Mouse (Mus musculus): ENCODE measurements around the gene Phactr2. TPM values are rescaled to one million over a fixed set of nuclear protein-coding genes. Genes with fewer than 3 reads are reported as not detected.

Phactr2 gene
- total and polyA plus RNA-seq, 3 experiments, result not detected

DNA sequence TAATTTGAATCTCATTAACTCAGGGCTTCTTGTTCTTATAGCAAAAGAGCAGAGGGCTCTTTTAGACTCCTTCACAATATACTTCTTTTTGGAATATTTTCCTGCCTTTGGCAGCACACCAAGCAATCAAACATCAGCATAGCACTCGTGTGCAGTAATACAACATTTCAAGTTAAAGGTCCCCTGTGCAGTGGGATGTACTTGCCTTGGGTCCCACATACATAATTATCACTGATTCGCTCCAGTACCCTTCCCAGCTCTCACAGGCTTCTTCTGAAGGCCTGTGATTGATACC is 110.0 kb downstream of the Phactr2 start:
- Histone ChIP-seq H3K9ac (ENCODE audit: control insufficient read depth, low read depth, low read length, poor library complexity, severe bottlenecking) (no peak overlapping the region), H3K79me2 (ENCODE audit: control insufficient read depth, insufficient read depth, low read length, poor library complexity) (no peaks in the 10 kb centered on the region), H3K27ac (ENCODE audit: control insufficient read depth, low read depth, low read length) (no peak overlapping the region), H3K4me3 (ENCODE audit: control insufficient read depth in 1 of 2, insufficient read depth in 1 of 2, low read depth in 2 of 2, low read length in 2 of 2) (no peak overlapping the region), H3K36me3 (ENCODE audit: control insufficient read depth in 1 of 2, insufficient read depth in 2 of 2, low read length in 2 of 2) (no peaks in the 10 kb centered on the region), H3K4me1 (ENCODE audit: control insufficient read depth in 1 of 2, insufficient read depth in 2 of 2, low read length in 2 of 2) (no peaks in the 10 kb centered on the region), H3K9me3 (replicated peaks; ENCODE audit: insufficient read depth, low read length) (no peaks in the 10 kb centered on the region), H3K27me3 (ENCODE audit: control insufficient read depth in 1 of 2, insufficient read depth in 2 of 2, low read length in 2 of 2) (no peaks in the 10 kb centered on the region)
- DNase-seq (ENCODE audit: low read depth, low spot score), result no peak
- TF ChIP-seq MYB (IDR thresholded peaks at IDR 0.05; ENCODE audit: low read depth, low read length) (no peak), ZMIZ1 (IDR thresholded peaks at IDR 0.05; ENCODE audit: low read depth, low read length) (no peak), POLR2A (IDR thresholded peaks at IDR 0.05; ENCODE audit: control insufficient read depth in 1 of 2, insufficient read depth in 1 of 2, low read depth in 1 of 2, low read length in 2 of 2, poor library complexity in 1 of 2) (no peak), ELF1 (IDR thresholded peaks at IDR 0.05; ENCODE audit: low read depth, low read length) (no peak), CHD2 (IDR thresholded peaks at IDR 0.05; ENCODE audit: low read length) (no peak), EP300 (IDR thresholded peaks at IDR 0.05; ENCODE audit: low read depth in 1 of 2, low read length in 2 of 2) (no peak)

DNA sequence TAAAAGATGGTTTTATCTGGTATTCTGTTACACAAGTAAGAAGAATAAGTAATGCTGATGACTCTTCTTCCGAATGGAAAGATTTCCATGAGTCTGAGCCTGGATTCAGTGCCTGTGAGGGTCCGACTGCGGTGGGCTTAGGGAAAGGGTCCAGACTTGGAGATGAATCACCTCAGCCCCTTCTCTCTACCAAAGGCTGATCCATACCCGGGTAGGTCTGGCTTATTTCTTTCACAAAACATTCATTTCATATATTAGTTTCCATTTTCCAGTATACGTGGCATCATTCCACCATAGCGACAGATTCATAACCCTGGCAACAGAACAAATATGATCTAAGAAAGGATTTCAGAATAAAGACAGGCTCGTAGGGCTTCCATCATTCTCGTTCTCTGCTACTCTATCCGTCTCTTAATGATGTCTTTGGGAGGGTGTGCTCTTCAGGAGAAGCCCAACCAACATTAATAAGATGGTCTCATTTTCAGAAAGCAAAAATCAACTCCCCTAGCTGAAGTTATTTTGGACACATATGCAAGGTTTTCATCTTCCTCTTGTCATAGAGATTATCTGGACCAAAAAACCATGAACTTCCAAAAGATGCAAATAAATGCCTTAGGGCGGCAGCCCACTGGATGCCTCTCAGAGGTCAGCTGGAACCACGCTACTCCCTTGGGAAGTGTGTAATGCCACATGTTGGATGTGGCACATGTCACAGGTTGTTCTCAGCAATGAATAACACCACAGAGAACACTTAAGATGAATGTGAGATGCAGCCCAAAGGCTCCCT is 110.5 kb downstream of the Phactr2 start:
- Histone ChIP-seq H3K9ac (ENCODE audit: control insufficient read depth, low read depth, low read length, poor library complexity, severe bottlenecking) (no peak overlapping the region), H3K27me3 (ENCODE audit: control insufficient read depth in 1 of 2, insufficient read depth in 2 of 2, low read length in 2 of 2) (no peaks in the 10 kb centered on the region), H3K36me3 (ENCODE audit: control insufficient read depth in 1 of 2, insufficient read depth in 2 of 2, low read length in 2 of 2) (no peaks in the 10 kb centered on the region), H3K27ac (ENCODE audit: control insufficient read depth, low read depth, low read length) (no peak overlapping the region), H3K4me3 (ENCODE audit: control insufficient read depth in 1 of 2, insufficient read depth in 1 of 2, low read depth in 2 of 2, low read length in 2 of 2) (no peak overlapping the region), H3K9me3 (replicated peaks; ENCODE audit: insufficient read depth, low read length) (no peaks in the 10 kb centered on the region), H3K79me2 (ENCODE audit: control insufficient read depth, insufficient read depth, low read length, poor library complexity) (no peaks in the 10 kb centered on the region), H3K4me1 (ENCODE audit: control insufficient read depth in 1 of 2, insufficient read depth in 2 of 2, low read length in 2 of 2) (no peaks in the 10 kb centered on the region)
- no peak for DNase-seq (ENCODE audit: low read depth, low spot score)
- no peak for TF ChIP-seq TBP (IDR thresholded peaks at IDR 0.05; ENCODE audit: low read depth, low read length)
- TF ChIP-seq POLR2AphosphoS2 (IDR thresholded peaks at IDR 0.05; ENCODE audit: low read length), result no peak
- no peak for TF ChIP-seq MXI1 (IDR thresholded peaks at IDR 0.05; ENCODE audit: low read depth, low read length)

DNA sequence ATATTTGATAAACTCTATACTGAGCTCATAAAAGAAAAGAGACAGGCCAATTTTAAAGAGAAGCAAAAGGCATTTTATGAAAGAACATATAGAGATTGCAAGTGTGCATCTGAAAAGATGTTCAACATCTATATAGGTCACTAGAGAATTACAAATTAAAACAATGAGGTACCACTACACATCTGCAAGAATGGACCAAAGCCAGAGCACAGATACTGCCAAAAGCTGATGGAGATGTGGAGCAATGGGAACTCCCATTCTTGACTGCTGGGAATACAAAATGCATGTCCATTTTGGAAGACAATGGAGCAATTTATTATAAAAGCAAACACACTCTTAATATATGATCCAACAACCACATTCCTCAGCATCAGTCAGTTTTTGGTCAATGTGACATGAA is 113.3 kb downstream of the Phactr2 start:
- H3K27ac ChIP-seq (ENCODE audit: control insufficient read depth, low read depth, low read length), result no peak overlapping the region
- H3K9me3 ChIP-seq (replicated peaks; ENCODE audit: insufficient read depth, low read length), result no peaks in the 10 kb centered on the region
- H3K27me3 ChIP-seq (ENCODE audit: control insufficient read depth in 1 of 2, insufficient read depth in 2 of 2, low read length in 2 of 2), result no peaks in the 10 kb centered on the region
- H3K9ac ChIP-seq (ENCODE audit: control insufficient read depth, low read depth, low read length, poor library complexity, severe bottlenecking), result no peak overlapping the region
- H3K79me2 ChIP-seq (ENCODE audit: control insufficient read depth, insufficient read depth, low read length, poor library complexity), result no peaks in the 10 kb centered on the region
- TF ChIP-seq TCF12 (IDR thresholded peaks at IDR 0.05; ENCODE audit: low read depth, low read length) (no peak), UBTF (IDR thresholded peaks at IDR 0.05; ENCODE audit: borderline replicate concordance, insufficient read depth, low read depth, low read length) (no peak), SMC3 (IDR thresholded peaks at IDR 0.05; ENCODE audit: low read depth, low read length) (no peak), USF1 (IDR thresholded peaks at IDR 0.05; ENCODE audit: low read depth, low read length) (no peak)
- H3K4me3 ChIP-seq (ENCODE audit: control insufficient read depth in 1 of 2, insufficient read depth in 1 of 2, low read depth in 2 of 2, low read length in 2 of 2), result no peak overlapping the region
- H3K36me3 ChIP-seq (ENCODE audit: control insufficient read depth in 1 of 2, insufficient read depth in 2 of 2, low read length in 2 of 2), result no peaks in the 10 kb centered on the region
- H3K4me1 ChIP-seq (ENCODE audit: control insufficient read depth in 1 of 2, insufficient read depth in 2 of 2, low read length in 2 of 2), result no peaks in the 10 kb centered on the region
- DNase-seq (ENCODE audit: low read depth, low spot score), result no peak
